Comparison of ENCODE assay signal across 8 mouse cellular contexts in the genomic region with DNA sequence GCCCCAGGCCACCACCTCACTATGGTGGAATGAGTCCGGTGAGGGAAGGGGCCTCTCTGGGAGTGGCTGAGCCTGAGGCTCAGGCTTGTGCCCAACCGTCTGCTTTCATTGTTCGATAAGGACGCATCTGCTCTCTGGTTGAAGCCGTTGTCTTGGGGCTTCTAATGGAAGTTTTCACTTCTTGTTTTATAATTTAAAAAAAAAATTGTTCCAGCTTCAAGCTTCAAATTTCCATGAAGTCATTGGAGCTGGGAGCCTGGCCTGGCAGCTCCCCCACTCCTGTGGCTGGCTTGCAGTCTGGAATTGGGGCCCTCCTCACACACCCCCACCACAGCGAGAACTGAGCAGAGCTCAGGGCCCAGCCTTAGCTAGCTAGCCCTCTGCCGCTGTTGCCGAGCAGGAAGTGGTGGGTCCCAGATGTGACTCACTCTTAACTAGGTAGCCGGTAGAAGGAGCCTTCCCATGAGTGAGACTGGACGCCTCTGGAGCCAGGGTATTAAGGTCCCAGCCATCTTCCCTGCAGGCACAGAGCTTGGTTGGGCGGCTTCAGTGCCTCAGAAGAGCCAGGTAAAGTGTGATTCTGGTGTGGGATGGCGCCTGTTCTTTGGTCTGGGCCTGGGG. TPM values are rescaled to one million over a fixed set of nuclear protein-coding genes. Genes with fewer than 3 reads are reported as not detected.
DNase-seq lines count a peak whose midpoint lies in the region; ATAC-seq and TF ChIP-seq lines count a peak whose summit lies in the region.

No protein-coding gene starts in this region.

- no peak overlapping the region for H3K4me3 ChIP-seq in lung, embryonic 16.5 days (ENCODE audit: low read length)
- H3K4me3 ChIP-seq in liver, embryonic 12.5 days = peak overlapping the region; percentile 38
- H3K4me3 ChIP-seq in thymus, adult 2 months (ENCODE audit: control insufficient read depth, insufficient read depth, low read length) = peak overlapping the region; percentile 61
- no peak overlapping the region for H3K4me3 ChIP-seq in midbrain, embryonic 14.5 days (replicated peaks; ENCODE audit: low read depth, low read length)

- ATAC-seq in lung, embryonic 16.5 days (ENCODE audit: low read depth) = no peak
- ATAC-seq in erythroid progenitor cell, adult 5-6 weeks (replicated peaks; ENCODE audit: low FRiP score, poor library complexity, severe bottlenecking) = peak; percentile 48
- peak; percentile 77 for ATAC-seq in liver, embryonic 12.5 days
- no peak for ATAC-seq in midbrain, embryonic 14.5 days (ENCODE audit: low FRiP score, low TSS enrichment)

- 69% methylated on average over 12 of the region's 12 CpGs for WGBS in lung, embryonic 16.5 days
- WGBS in liver, embryonic 12.5 days (ENCODE audit: insufficient replicate concordance) = 11% methylated on average over 12 of the region's 12 CpGs
- 8% methylated on average over 12 of the region's 12 CpGs for WGBS in thymus, adult 2 months
- WGBS in midbrain, embryonic 14.5 days = 74% methylated on average over 12 of the region's 12 CpGs

- no peak for DNase-seq in lung, postnatal 14 days
- peak; percentile 73 for DNase-seq in thymus, adult 2 months
- DNase-seq in cerebellum, adult 11 months = no peak
- no peak for DNase-seq in midbrain, embryonic 14.5 days
- DNase-seq in right cerebral cortex, postnatal 25 days = no peak

- TF ChIP-seq CTCF in thymus, adult 2 months (IDR thresholded peaks at IDR 0.05; ENCODE audit: borderline replicate concordance, control insufficient read depth, extremely low read depth, insufficient read depth, low read length, poor library complexity) = no peak

- H3K4me2 ChIP-seq in lung, embryonic 16.5 days (ENCODE audit: low read depth, low read length) = no peak overlapping the region
- peak overlapping the region; percentile 69 for H3K4me2 ChIP-seq in liver, embryonic 12.5 days
- no peak overlapping the region for H3K4me2 ChIP-seq in midbrain, embryonic 14.5 days (ENCODE audit: low read length)

- H3K9me3 ChIP-seq in lung, embryonic 16.5 days (ENCODE audit: control insufficient read depth, low read length) = no peaks in the 10 kb centered on the region
- no peaks in the 10 kb centered on the region for H3K9me3 ChIP-seq in liver, embryonic 12.5 days (replicated peaks)
- H3K9me3 ChIP-seq in midbrain, embryonic 14.5 days (ENCODE audit: control insufficient read depth, low read length) = no peaks in the 10 kb centered on the region

- H3K27me3 ChIP-seq in lung, embryonic 16.5 days (ENCODE audit: control insufficient read depth, insufficient read depth, low read depth, low read length) = no peaks in the 10 kb centered on the region
- H3K27me3 ChIP-seq in liver, embryonic 12.5 days (replicated peaks) = no peaks in the 10 kb centered on the region
- H3K27me3 ChIP-seq in thymus, adult 2 months (ENCODE audit: control insufficient read depth, insufficient read depth, low read length) = no peaks in the 10 kb centered on the region
- H3K27me3 ChIP-seq in midbrain, embryonic 14.5 days (ENCODE audit: control insufficient read depth, insufficient read depth, low read length) = no peaks in the 10 kb centered on the region

- no peak overlapping the region for H3K27ac ChIP-seq in lung, embryonic 16.5 days (ENCODE audit: low read length)
- peak overlapping the region; percentile 88 for H3K27ac ChIP-seq in liver, embryonic 12.5 days
- H3K27ac ChIP-seq in thymus, adult 2 months (ENCODE audit: control insufficient read depth, insufficient read depth, low read length) = peak overlapping the region; percentile 98
- H3K27ac ChIP-seq in midbrain, embryonic 14.5 days (replicated peaks; ENCODE audit: low read depth, low read length) = no peak overlapping the region

- 0 out of 2 replicates have a peak overlapping the region, but pooled peaks have one; percentile 8 for H3K9ac ChIP-seq in lung, embryonic 16.5 days (ENCODE audit: low read length)
- H3K9ac ChIP-seq in liver, embryonic 12.5 days = peak overlapping the region; percentile 74
- no peak overlapping the region for H3K9ac ChIP-seq in midbrain, embryonic 14.5 days (replicated peaks; ENCODE audit: low read length)

- H3K4me1 ChIP-seq in lung, embryonic 16.5 days (replicated peaks; ENCODE audit: control insufficient read depth, insufficient read depth, low read length) = peaks cover 7% of the 10 kb centered on the region
- peaks cover 88% of the 10 kb centered on the region for H3K4me1 ChIP-seq in liver, embryonic 12.5 days
- H3K4me1 ChIP-seq in thymus, adult 2 months (replicated peaks; ENCODE audit: control insufficient read depth, insufficient read depth, low read length) = peaks cover 75% of the 10 kb centered on the region
- no peaks in the 10 kb centered on the region for H3K4me1 ChIP-seq in midbrain, embryonic 14.5 days (ENCODE audit: control insufficient read depth, insufficient read depth, low read length)

- 0 out of 2 replicates have a peak, but pooled peaks have one; percentile 30 for TF ChIP-seq POLR2A in thymus, adult 2 months (IDR thresholded peaks at IDR 0.05; ENCODE audit: control insufficient read depth, extremely low read depth, insufficient read depth, low read length, poor library complexity)

- H3K36me3 ChIP-seq in lung, embryonic 16.5 days (ENCODE audit: control insufficient read depth, insufficient read depth, low read length) = no peaks in the 10 kb centered on the region
- no peaks in the 10 kb centered on the region for H3K36me3 ChIP-seq in liver, embryonic 12.5 days
- H3K36me3 ChIP-seq in thymus, adult 2 months (ENCODE audit: control insufficient read depth, insufficient read depth, low read length) = no peaks in the 10 kb centered on the region
- no peaks in the 10 kb centered on the region for H3K36me3 ChIP-seq in midbrain, embryonic 14.5 days (ENCODE audit: control insufficient read depth, insufficient read depth, low read length)

RNA-seq across cellular contexts. Expression of gene Adcy7, which starts 16.5 kb away (rescaled TPM):
- 13.4 and 15.0 TPM in 2 replicates for polyA plus RNA-seq in lung, embryonic 16.5 days (2015; fragmentation: Nextera tagmentation; extraction: Ambion mirVana)
- total RNA-seq in erythroid progenitor cell, adult 5-6 weeks (2015; ENCODE audit: low replicate concordance) = 4.6 and 5.4 TPM in 2 replicates
- 2.4 and 6.3 TPM in 2 replicates for total RNA-seq in erythroid progenitor cell, adult 5-6 weeks (2017; ENCODE audit: low replicate concordance)
- polyA plus RNA-seq in liver, embryonic 12.5 days (2016; fragmentation: Nextera tagmentation; extraction: Ambion mirVana) = 38.0 and 41.6 TPM in 2 replicates
- polyA plus RNA-seq in thymus, adult 2 months (2012; rRNA removed) = 61.7 and 63.7 TPM in 2 replicates
- polyA plus RNA-seq in midbrain, embryonic 14.5 days (2014; fragmentation: Nextera tagmentation; extraction: Ambion mirVana) = 1.8 and 2.6 TPM in 2 replicates

Comparison
In these comparisons a context has a peak if more than half of its experiments do, and no peak if none do; other contexts are left out.
1. ATAC-seq: peak in erythroid progenitor cell, adult 5-6 weeks (single experiment) and liver, embryonic 12.5 days (single experiment); none in lung, embryonic 16.5 days (single experiment) and midbrain, embryonic 14.5 days (single experiment).
2. H3K27ac ChIP-seq: peak in liver, embryonic 12.5 days (single experiment) and thymus, adult 2 months (single experiment); none in lung, embryonic 16.5 days (single experiment) and midbrain, embryonic 14.5 days (single experiment).
3. H3K4me3 ChIP-seq: peak in liver, embryonic 12.5 days (single experiment) and thymus, adult 2 months (single experiment); none in lung, embryonic 16.5 days (single experiment) and midbrain, embryonic 14.5 days (single experiment).